Mouse (Mus musculus) hindbrain, embryonic 15.5 days (tissue): ENCODE measurements at regions not wholly inside any gene's neighbourhood (a gene's known extent, or its start where the extent isn't known, plus 50 kb on each side); places are given as distances from the start of the nearest gene placed in this dataset.

Experiments
- ATAC-seq: fragments of 200-750 bp; cut with Nextera tagmentation; 2 replicates; pipeline ENCODE4 v1.8.0; 2017; ENCODE audit warnings: low read depth, moderate number of reproducible peaks, moderate TSS enrichment; ENCODE audit not compliant: low FRiP score
- H3K27ac ChIP-seq: fragments of 300-500 bp; sonication (generic); replicated peaks from 2 replicates; pipeline ENCODE4 v1.5.1; 2015; ENCODE audit warnings: mild to moderate bottlenecking, inconsistent platforms
- H3K27me3 ChIP-seq: fragments of 300-500 bp; sonication (generic); 2 replicates; pipeline ENCODE4 v1.6.1; 2015; ENCODE audit warnings: control low read depth, inconsistent platforms
- H3K36me3 ChIP-seq: fragments of 300-500 bp; sonication (generic); 2 replicates; pipeline ENCODE4 v1.6.1; 2015; ENCODE audit warnings: control low read depth, inconsistent platforms
- H3K4me1 ChIP-seq: fragments of 300-500 bp; sonication (generic); replicated peaks from 2 replicates; pipeline ENCODE4 v1.6.1; 2015; ENCODE audit warnings: control low read depth, inconsistent platforms
- H3K4me2 ChIP-seq: fragments of 300-500 bp; sonication (generic); 2 replicates; pipeline ENCODE4 v1.6.1; 2015; ENCODE audit warnings: moderate library complexity, mild to moderate bottlenecking, inconsistent platforms
- H3K4me3 ChIP-seq: fragments of 300-500 bp; sonication (generic); 2 replicates; pipeline ENCODE4 v1.5.1; 2015; ENCODE audit warnings: mild to moderate bottlenecking, inconsistent platforms
- H3K9ac ChIP-seq: fragments of 300-500 bp; sonication (generic); 2 replicates; pipeline ENCODE4 v1.6.1; 2015; ENCODE audit warnings: inconsistent platforms
- H3K9me3 ChIP-seq: fragments of 300-500 bp; sonication (generic); 2 replicates; pipeline ENCODE4 v1.6.1; 2016; ENCODE audit warnings: control low read depth, inconsistent platforms
- WGBS: fragments of 180-500 bp; shearing (Covaris S2); methylation state at CpG from one replicate; pipeline ENCODE4 v1.1.7; 2015; 5-methylcytosine and 5-hydroxymethylcytosine counted together

DNA sequence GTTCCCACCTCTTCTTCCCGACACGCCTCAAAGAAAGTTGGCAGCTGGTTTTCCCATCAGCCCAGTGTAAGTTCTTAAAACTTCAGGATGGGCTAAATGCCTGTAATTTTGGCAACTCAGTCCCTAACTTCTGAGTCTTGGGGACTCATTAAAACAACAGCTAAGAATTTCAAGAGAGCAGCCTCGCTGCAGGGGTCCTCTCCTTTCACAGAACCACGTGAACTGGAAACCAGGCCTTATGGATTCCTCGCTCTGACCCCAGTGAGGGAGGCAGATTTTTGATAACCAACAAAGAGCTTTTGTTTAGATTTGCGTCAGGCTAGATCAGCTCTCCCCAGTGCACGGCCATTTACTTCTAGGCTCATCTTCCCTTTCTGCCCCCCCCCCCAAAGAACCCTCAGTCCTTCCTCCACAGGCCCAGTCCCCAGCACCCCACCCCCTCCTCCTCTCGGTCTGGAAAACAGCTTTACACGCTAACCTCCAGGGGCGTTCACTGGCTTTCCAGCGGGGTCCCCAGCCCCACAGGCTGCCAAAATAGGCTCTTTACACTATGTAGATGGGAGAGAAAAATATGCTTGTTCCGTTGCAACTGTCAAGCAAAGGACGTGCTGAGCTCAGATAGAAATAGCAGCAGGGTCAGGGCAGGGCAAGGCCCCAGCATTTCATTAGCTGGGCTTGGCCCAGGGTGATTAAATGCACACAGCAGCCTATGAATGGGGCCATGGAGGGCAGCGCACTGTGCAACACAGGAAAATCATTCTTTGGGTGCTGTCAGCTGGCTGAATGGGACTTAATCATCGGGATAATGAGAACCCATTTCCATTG lies 233.5 kb downstream of the Zfp36l1 start:
- 9% methylated on average over 15 of the region's 15 CpGs for WGBS
- Histone ChIP-seq H3K4me2 (no peak overlapping the region), H3K4me1 (peaks cover 22% of the 10 kb centered on the region), H3K9me3 (no peaks in the 10 kb centered on the region), H3K9ac (no peak overlapping the region), H3K36me3 (no peaks in the 10 kb centered on the region), H3K27ac (peak overlapping the region; percentile 18), H3K4me3 (no peak overlapping the region), H3K27me3 (no peaks in the 10 kb centered on the region)
- peak; percentile 68; the same call in 1 of the 2 replicates for ATAC-seq

DNA sequence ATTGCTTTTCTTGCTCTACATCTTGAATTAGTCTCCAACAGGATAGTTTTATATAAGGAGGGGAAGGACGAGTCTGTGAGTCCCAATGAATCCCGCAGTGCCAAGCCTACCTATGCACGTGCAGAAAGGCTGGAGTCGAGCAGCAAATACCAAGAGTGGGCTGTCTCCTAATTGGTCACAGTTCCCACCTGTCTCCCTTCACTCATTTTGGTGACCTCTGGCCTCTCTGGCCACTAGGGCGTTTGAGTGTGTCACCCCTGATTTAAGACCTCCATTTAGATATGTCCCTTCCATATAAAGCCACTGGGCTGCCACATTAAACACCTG lies 234.1 kb downstream of the Zfp36l1 start:
- WGBS = 26% methylated on average over 5 of the region's 5 CpGs
- peaks cover 22% of the 10 kb centered on the region for H3K4me1 ChIP-seq
- no peak overlapping the region for H3K27ac ChIP-seq
- H3K27me3 ChIP-seq = no peaks in the 10 kb centered on the region
- H3K9me3 ChIP-seq = no peaks in the 10 kb centered on the region
- no peak overlapping the region for H3K4me3 ChIP-seq
- no peak overlapping the region for H3K4me2 ChIP-seq
- no peaks in the 10 kb centered on the region for H3K36me3 ChIP-seq
- ATAC-seq = no peak
- H3K9ac ChIP-seq = no peak overlapping the region

DNA sequence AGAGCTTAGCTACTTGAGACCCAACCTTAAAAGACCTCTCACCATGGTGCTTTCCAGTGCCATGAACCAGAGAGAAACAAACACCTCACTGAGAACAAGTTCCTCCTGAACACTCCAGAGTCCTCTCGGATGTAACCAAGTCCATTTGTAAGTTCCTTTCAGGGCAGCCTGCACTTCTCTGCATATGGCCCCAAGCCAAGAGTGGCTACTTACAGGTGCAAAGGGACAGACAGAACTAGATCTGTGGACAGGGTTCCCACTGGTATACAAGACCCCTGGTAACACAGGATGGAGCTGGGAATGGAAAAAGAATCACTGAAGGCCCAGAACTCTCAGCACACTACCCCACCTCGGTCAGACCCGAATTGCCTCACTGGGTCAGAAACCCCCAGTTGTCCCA lies 234.7 kb downstream of the Zfp36l1 start:
- Histone ChIP-seq H3K27ac (no peak overlapping the region), H3K9ac (no peak overlapping the region), H3K4me1 (peaks cover 22% of the 10 kb centered on the region), H3K9me3 (no peaks in the 10 kb centered on the region), H3K36me3 (no peaks in the 10 kb centered on the region), H3K4me2 (no peak overlapping the region), H3K4me3 (no peak overlapping the region), H3K27me3 (no peaks in the 10 kb centered on the region)
- ATAC-seq = no peak
- WGBS = 89% methylated on average over 3 of the region's 3 CpGs

DNA sequence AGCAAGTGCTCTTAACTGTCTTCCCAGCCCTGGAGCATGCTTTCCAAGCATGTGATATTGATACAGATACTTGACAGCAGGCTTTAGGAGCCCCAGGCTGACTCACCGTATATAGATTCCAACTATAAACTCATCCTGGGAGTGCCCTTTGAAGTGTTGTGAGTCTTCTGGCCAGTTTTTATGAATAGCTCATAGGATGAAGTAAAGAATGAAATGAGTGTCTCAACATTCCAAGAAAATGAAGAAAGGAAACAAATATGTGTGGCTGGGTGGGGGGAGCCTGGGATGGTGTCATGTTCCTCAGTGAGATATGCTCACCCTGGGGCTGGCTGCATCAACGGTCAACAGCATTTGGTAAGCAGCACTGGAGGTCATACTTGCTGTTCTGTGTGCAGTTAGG lies 238.5 kb downstream of the Zfp36l1 start:
- ATAC-seq = no peak
- 87% methylated on average over 2 of the region's 2 CpGs for WGBS
- no peaks in the 10 kb centered on the region for H3K36me3 ChIP-seq
- H3K4me3 ChIP-seq = no peak overlapping the region
- H3K27ac ChIP-seq = no peak overlapping the region
- no peak overlapping the region for H3K9ac ChIP-seq
- no peaks in the 10 kb centered on the region for H3K9me3 ChIP-seq
- H3K4me1 ChIP-seq = peaks cover 3% of the 10 kb centered on the region
- no peak overlapping the region for H3K4me2 ChIP-seq
- no peaks in the 10 kb centered on the region for H3K27me3 ChIP-seq

DNA sequence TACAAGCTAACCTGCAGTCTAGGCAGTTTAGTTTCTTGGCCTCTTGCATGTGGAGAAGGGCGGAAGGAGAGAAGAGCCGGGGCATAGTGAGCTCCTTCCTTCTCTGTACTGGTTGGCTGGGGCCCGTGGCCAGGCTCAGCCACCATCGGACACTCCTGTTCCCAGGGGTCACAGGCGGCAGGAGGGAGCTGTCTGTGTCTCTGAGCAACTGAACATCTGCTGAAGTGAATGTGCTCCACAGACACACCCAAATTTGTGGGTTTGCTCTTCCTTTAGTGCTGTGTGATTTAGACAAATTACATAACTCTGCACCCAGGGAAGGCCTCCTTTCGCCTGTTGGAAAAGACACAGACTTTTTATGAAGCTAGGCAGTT lies 247.6 kb downstream of the Zfp36l1 start:
- no peak overlapping the region for H3K4me3 ChIP-seq
- no peak for ATAC-seq
- no peaks in the 10 kb centered on the region for H3K36me3 ChIP-seq
- no peak overlapping the region for H3K27ac ChIP-seq
- H3K9me3 ChIP-seq = peaks cover 4% of the 10 kb centered on the region; the same call in 1 of the 2 replicates
- no peaks in the 10 kb centered on the region; the same call in 1 of the 2 replicates for H3K4me1 ChIP-seq
- no peak overlapping the region for H3K4me2 ChIP-seq
- H3K9ac ChIP-seq = no peak overlapping the region
- 70% methylated on average over 6 of the region's 6 CpGs for whole genome bisulfite sequencing
- no peaks in the 10 kb centered on the region for H3K27me3 ChIP-seq

DNA sequence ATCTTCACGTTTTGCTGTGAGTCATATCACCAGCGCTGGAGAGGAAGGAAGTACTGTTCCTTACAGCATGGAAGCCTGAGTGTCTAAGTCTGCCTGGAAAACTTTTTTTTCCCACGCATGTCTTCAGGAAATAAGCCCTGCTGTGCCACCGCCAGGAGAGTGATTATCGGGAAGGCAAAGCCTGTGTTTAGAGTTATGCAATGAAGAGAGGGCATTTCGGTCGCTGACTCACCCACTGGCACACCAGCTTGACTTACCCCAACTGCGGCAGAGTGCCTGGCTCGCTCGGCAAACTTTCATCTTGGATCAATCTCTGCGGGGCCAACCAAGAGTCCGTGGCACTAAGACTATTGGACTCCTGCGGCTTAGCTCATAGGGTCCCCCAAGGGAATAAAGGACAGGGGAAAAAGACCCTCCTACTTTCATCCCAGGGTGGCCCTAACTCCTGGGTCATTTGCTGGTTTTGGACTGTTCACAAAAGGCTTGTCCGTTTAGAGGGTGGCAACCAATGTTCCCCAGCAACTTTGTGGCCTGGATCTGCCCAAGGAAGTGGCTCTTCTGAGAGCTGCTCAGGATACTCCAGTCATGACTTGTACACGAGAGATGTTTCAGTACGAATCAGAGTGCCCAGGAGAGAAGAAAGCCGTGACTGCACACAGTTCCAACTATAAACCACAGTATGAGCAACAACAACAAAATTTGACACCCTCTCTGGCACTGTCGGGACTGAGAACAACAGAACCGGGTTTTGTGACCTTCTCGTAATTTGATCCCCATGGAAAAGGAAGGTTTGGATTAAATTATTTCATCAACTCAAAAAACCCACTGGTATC lies 248.3 kb downstream of the Zfp36l1 start:
- no peaks in the 10 kb centered on the region for H3K27me3 ChIP-seq
- peaks cover 3% of the 10 kb centered on the region for H3K4me1 ChIP-seq
- no peak for ATAC-seq
- no peak overlapping the region for H3K4me2 ChIP-seq
- H3K27ac ChIP-seq = no peak overlapping the region
- H3K36me3 ChIP-seq = no peaks in the 10 kb centered on the region
- no peak overlapping the region for H3K9ac ChIP-seq
- peaks cover 4% of the 10 kb centered on the region; the same call in 1 of the 2 replicates for H3K9me3 ChIP-seq
- WGBS = 77% methylated on average over 20 of the region's 20 CpGs
- no peak overlapping the region for H3K4me3 ChIP-seq
